Mouse (Mus musculus) adrenal gland, postnatal 36 days (tissue): ENCODE results near the gene Ltbp2. TPM values are rescaled to one million over a fixed set of nuclear protein-coding genes. Genes with fewer than 3 reads are reported as not detected.

Source experiments
- DNase-seq, 2 experiments: peaks; one replicate each; pipeline ENCODE4 v3.0.0; 2021; ENCODE audit warnings: mixed read lengths in 1 of 2
- total RNA-seq, 2 experiments: library from RNA; stranded (reverse); gene quantifications; 2 replicates each; pipeline ENCODE4 v1.2.3; 2021

Gene Ltbp2
- total RNA-seq, 2 experiments from 2014 or later, result 6.5 to 6.6 TPM

DNA sequence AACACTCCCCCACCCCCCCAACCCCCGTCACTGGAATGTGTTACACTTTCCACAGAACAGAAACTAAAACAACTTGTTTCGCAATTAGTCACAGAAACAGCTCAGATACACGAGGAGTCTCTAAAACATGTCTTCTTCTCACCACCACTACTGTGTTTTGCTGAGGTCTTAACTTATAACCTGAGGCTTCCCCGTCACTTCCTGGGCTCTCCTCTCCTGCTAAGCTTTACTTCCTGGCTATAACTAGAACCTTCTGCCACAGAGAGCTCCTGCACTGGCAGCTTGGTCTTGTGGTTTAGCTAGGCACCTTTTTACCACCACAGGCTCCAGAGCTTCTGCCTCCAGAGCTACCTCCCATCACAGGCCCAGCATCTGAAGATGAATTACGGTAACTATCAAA lies 113.8 kb downstream of the Ltbp2 start:
- DNase-seq, result no peak

DNA sequence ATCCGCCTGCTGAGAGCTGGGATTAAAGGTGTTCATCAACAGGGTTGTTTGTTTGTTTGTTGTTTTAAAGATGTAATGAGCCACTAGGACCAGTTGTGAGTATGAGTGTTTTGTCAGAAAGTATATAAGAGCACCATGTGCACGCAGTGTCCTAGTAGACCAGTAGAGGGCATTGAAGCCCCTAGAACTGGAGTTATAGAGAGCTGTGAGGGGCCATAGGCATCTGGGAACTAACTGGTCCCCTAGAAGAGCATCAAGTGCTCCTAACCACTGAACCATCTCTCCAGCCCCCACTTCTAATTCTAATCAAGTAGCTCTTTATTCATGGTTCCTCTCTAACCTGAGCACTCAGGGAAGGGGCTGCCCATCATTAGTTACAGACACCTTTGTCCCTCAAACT lies 117.3 kb downstream of the Ltbp2 start:
- no peak for DNase-seq

DNA sequence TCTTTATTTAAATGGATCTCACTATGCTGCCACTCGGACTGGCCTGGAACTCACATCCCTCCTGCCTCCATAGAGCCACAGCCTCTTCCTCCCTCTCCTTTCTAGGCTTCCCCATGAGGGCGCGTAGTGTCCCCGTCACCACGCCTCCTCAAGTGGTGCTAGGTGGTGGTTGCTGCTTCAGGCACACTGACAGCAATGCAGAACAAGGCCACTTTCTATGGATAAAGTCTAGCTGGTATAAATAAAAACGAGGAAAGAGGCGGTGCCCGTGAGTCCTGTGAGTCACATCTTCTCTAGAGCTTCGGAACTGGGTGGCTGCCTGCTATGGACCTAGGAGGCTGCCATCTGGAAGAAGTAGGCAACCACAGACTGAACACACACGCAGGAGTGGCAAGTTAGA lies 120.3 kb downstream of the Ltbp2 start:
- DNase-seq, result no peak

DNA sequence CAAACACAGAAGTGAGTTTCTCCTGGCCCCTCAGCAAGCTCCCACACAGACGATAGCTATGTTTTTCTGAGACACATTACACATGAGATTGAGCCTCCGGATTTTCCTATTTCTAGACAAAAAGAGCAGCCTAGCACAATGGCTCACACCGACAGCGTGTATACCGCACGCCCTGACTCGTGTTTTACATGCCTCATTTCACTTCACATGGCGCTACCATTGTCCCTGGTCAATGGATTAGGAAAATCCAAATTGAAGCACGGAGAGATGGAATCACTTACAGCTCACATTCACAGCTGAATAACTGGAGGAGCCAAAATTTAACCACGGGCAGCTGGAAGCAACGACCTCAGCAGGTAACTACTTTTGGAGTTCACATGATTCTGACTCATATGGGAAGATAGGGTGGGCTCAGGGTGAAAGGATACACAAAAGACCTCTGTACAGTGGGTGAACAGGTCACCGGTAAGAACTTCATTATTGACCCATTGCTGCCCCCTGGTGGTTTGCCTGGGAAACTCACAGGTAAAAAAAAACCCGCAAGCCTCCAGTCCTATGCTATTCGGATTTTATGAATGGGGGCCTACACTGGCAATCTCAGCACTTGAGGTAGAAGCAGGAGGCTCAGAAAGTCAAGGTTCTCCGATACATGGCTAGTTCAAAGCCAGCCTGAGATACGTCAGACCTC lies 121.2 kb downstream of the Ltbp2 start:
- peak; percentile 61 to 79 for DNase-seq

DNA sequence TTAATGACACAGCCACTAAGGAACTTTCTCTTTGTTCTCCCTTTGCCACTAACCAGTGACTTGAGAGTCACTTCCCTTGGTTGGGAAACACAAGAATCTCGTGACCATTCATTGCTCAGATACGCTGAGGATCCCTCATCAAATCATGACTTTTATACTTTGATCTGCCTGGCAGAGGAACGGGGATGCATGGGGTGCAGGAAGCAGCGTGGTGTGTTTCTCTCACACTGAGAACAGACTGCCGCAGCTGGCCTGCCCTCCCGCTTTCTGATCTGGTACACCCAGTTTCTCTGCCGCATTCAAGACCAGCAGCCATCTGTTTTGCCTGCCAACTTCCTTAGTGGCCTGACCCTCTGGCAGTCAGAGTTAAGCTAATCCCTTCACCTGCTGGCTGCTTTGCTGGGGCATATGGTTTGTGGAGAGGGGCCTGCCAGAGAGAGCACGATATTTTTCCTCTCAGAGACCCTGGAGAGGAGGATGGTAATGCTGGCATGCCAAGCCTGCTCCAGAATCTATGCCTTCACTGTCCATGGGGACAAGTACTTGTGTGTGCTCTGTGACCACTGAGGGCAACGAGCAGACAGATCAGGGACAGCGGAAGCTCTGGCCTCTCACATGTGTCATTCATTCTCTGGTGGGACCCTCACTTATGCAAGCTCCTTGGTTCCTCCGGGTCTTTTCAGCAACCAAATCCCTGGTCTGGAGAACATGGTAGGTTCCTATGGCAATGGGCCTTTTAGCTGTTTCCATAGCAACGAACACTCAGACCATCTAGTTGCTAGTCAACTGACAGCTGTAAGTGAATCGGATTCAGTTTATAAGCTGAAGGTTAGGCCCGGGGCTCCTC lies 124.0 kb downstream of the Ltbp2 start:
- no peak for DNase-seq

DNA sequence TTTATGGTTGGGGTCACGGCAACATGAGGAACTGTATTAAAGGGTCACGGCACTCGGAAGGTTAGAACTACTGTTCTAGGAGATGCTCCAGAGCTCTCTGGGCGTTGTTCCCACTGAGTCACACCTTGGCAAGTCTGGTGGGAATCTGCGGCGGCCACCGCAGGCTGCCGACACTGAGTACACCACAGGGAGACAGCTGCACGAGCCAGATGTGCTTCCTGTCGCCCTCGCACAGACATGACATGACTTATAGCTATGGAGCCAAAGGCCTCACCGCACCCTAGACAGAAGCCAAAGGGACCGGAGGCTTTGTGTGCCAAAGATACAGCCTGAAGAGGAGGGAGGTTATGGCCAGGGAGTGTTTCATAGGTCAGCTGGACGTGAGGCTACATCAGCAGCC lies 125.7 kb downstream of the Ltbp2 start:
- peak; percentile 46 to 67 for DNase-seq

DNA sequence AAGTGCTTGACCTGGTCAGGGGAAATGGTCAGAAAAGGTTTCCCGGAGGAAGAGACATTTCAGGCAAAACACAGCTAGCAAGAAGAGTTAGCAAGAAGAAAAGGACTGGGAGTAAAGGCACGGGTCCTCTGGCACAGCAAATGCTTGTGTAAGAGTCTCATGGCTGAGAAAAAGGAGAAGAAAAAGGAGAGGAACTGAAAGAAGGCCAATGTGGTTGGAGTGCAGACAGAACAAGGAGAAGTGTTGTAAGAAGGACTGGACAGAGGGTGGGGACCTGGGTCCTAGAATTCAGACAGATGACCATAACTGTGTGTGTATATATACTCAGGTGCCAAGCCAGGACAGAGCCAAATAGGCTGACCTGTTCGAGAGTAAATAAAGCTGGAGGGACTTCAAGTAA lies 128.2 kb downstream of the Ltbp2 start:
- DNase-seq, result no peak

DNA sequence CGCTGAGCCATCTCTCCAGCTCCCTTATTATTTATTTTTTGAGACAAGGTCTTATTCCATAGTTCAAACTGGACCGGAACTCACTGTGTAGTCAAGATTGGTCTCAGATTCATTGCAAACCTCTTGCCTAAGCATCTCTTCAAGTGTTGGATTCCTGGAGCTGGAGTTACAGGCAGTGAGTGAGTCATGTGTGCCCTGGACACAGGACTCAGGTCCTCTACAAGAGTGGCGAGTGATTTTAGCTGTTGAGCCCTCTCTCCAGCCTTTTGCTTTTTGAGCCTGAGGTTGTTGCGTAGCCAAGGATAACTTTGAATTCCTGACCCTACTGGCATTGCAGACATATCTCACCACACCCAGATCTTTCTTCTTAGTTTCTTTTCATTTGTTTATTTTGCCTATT lies 130.6 kb downstream of the Ltbp2 start:
- DNase-seq, result no peak

DNA sequence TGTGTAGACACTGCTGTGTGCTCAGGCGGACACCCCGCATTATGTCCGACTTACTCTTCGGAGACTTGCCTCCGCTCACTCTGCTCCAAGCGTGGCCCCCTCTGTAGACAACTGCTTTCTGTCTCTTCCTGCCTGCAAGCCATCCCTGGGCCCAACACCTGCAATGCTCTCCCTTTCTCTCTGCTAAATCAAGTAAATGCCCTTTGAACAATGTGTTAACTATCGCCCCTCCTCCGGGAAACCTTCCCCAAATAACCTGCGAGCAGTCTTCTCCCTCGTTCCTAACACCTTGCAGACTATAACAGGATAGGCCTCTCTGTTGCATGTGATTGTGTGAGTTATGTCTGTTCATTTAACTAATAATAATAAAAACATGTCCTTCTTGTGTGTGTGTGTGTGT lies 132.8 kb downstream of the Ltbp2 start:
- no peak for DNase-seq

DNA sequence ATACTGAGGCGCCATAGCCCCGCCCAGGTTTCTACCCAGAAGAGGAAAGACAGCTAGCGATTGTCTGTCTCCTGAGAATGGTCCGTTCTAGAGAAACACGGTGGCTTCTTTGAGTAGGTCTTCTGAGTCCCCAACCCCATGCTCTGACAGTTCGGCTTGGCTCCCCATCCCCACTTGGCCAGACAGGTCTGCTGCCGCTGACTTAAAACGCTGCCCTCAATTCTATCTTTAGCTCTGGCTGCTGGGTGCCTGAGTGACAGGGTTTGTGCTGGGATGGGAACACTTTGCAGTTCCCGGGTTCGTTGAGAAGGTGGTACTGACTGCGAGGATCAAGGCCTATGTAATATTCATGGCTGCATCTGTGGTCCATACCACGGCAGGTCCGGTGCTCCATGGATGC lies 143.0 kb downstream of the Ltbp2 start:
- DNase-seq, result no peak

Other genes starting within 250 kb of the Ltbp2 start
- not detected for gene Vrtn, start 235.5 kb downstream of the Ltbp2 start, total RNA-seq
- gene Syndig1l, start 177.7 kb downstream of the Ltbp2 start, total RNA-seq, result not detected
- gene Npc2, start 103.4 kb downstream of the Ltbp2 start, total RNA-seq, result 10 to 100 TPM; 82.3 to 91.0 TPM
- gene Isca2, start 103.3 kb downstream of the Ltbp2 start, total RNA-seq, result 10 to 100 TPM; 60.9 to 68.7 TPM
- gene Fcf1, start 94.4 kb upstream of the Ltbp2 start, total RNA-seq, result 10 to 100 TPM; 87.4 to 99.4 TPM
- 10 to 100 TPM; 34.9 to 36.4 TPM for gene Arel1, start 94.4 kb upstream of the Ltbp2 start, total RNA-seq
- gene Ylpm1, start 119.8 kb upstream of the Ltbp2 start, total RNA-seq, result 10 to 100 TPM; 48.5 to 52.1 TPM
- gene Prox2, start 234.2 kb upstream of the Ltbp2 start, total RNA-seq, result 1 to 10 TPM; 2.5 to 4.9 TPM
- gene Dlst, start 234.3 kb upstream of the Ltbp2 start, total RNA-seq, result 100 to 1,000 TPM; 348 to 363 TPM